Mouse (Mus musculus) thymus, postnatal 4 days (tissue): ENCODE measurements at regions not wholly inside any gene's neighbourhood (a gene's known extent, or its start where the extent isn't known, plus 50 kb on each side); places are given as distances from the start of the nearest gene placed in this dataset.
A peak's percentile ranks its signal among the peaks of the same experiment; 100 is the strongest.
"Not testable (repeated sequence)": the region's sequence is repeated elsewhere in the genome, so short reads cannot be mapped to it uniquely, and the experiment has no call there.

Source experiments
- DNase-seq: peaks from one replicate; pipeline ENCODE4 v3.0.0; 2021

GRCm38 (mm10) chr12:23026976-23027375 lies 753.1 kb downstream of the Gm10330 start:
- not testable (repeated sequence) for DNase-seq

- not testable (repeated sequence) for DNase-seq
These were observed 756.5 kb downstream of the Gm10330 start for GRCm38 (mm10) chr12:23023556-23023955.

GRCm38 (mm10) chr12:23010199-23010598 lies 769.9 kb downstream of the Gm10330 start:
- peak; percentile 50 for DNase-seq

- DNase-seq, result peak; percentile 17
These were observed 770.4 kb downstream of the Gm10330 start for GRCm38 (mm10) chr12:23009662-23010061.
